Comparison of ENCODE assay signal across 19 mouse cellular contexts in the genomic region with DNA sequence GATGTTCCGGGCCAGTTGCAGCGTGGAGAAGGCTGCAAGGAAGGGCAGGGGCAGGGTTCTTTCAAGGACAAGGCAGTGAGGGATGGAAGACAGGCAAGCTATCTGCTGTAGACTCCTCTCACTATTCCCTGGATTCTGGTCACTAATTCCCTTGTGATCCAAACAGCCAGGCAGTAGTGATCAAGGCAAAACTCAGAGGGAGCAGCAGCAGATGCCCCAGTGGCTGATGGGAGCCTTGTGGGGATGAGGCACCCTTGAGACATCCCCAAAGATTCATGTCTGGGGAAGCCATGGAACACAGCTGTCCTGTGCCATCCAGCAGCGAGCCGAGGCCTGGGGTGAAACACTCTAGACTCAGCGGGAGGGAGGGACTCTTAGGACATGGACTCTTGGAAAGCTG. TPM values are rescaled to one million over a fixed set of nuclear protein-coding genes. Genes with fewer than 3 reads are reported as not detected.
"Had no signal": no experiment of that assay in that cellular context is flagged by ENCODE, and none has a peak within 500 bp of the region (broad histone marks: within the 10 kb centered on the region; RNA-seq: fewer than 3 reads in every experiment).

No protein-coding gene starts in this region.

- H3K4me3 ChIP-seq: midbrain, embryonic 10.5 days; midbrain, embryonic 12.5 days; myocyte; neural tube, embryonic 13.5 days; neural tube, embryonic 15.5 days; stomach, embryonic 15.5 days had no signal

- H3K4me2 ChIP-seq: lung, embryonic 14.5 days; midbrain, embryonic 12.5 days; neural tube, embryonic 13.5 days; neural tube, embryonic 15.5 days; stomach, embryonic 15.5 days had no signal

- H3K9ac ChIP-seq: lung, embryonic 14.5 days; midbrain, embryonic 12.5 days; neural tube, embryonic 13.5 days; neural tube, embryonic 15.5 days; stomach, embryonic 15.5 days had no signal

- H3K4me1 ChIP-seq: stomach, embryonic 15.5 days had no signal

- ATAC-seq: midbrain, embryonic 16.5 days had no signal

- H3K36me3 ChIP-seq: midbrain, embryonic 10.5 days; midbrain, embryonic 12.5 days; neural tube, embryonic 13.5 days; neural tube, embryonic 15.5 days; stomach, embryonic 15.5 days had no signal

- H3K27me3 ChIP-seq: neural tube, embryonic 15.5 days had no signal

- DNase-seq: lung, adult 18-20 months; lung, embryonic 14.5 days; lung, postnatal 10 days; lung, postnatal 4 days; midbrain, embryonic 14.5 days; right cerebral cortex, postnatal 14 days; thymus, adult 2 months; thymus, postnatal 25 days; thymus, postnatal 4 days had no signal

- H3K9me3 ChIP-seq: midbrain, embryonic 10.5 days; midbrain, embryonic 12.5 days; neural tube, embryonic 13.5 days; neural tube, embryonic 15.5 days; stomach, embryonic 15.5 days had no signal

- H3K27ac ChIP-seq: midbrain, embryonic 10.5 days; midbrain, embryonic 12.5 days; neural tube, embryonic 13.5 days; neural tube, embryonic 15.5 days; stomach, embryonic 15.5 days; stomach, postnatal 0 days had no signal

RNA-seq across cellular contexts. Expression of a gene that starts 40.5 kb away (rescaled TPM):
- total RNA-seq: megakaryocyte, adult 5-6 weeks; megakaryocyte-erythroid progenitor cell, adult 5-6 weeks had no signal
- polyA plus RNA-seq: myocyte had no signal

RNA-seq across cellular contexts. Expression of a gene that starts 53.8 kb away (rescaled TPM):
- total RNA-seq: megakaryocyte, adult 5-6 weeks; megakaryocyte-erythroid progenitor cell, adult 5-6 weeks had no signal
- polyA plus RNA-seq: myocyte had no signal
